Mouse (Mus musculus) cerebellum, adult 11 months (tissue): ENCODE measurements around the gene Luc7l.

Source experiments
- DNase-seq: peaks from one replicate; pipeline ENCODE4 v3.0.0; 2022

The Luc7l gene

GRCm38 (mm10) chr17:26252539-26253251, at the start of gene Luc7l:
Gene Luc7l (plus strand): TSS chr17:26252896.
- peak; percentile 87 for DNase-seq

GRCm38 (mm10) chr17:26203321-26203811, 49.3 kb upstream of the Luc7l start:
- peak; percentile 24 for DNase-seq

GRCm38 (mm10) chr17:26204766-26205165, 47.9 kb upstream of the Luc7l start:
- DNase-seq = no peak

- DNase-seq = no peak
These were observed 46.3 kb upstream of the Luc7l start for GRCm38 (mm10) chr17:26206392-26206791.

- no peak for DNase-seq
These were observed 45.0 kb upstream of the Luc7l start, which contains the start of gene Arhgdig for GRCm38 (mm10) chr17:26207686-26208085. Gene Arhgdig (minus strand): TSS chr17:26207786.

GRCm38 (mm10) chr17:26212241-26212640, 40.5 kb upstream of the Luc7l start:
- DNase-seq = no peak

- no peak for DNase-seq
These were observed 40.0 kb upstream of the Luc7l start for GRCm38 (mm10) chr17:26212681-26213080.

GRCm38 (mm10) chr17:26221508-26221907, 31.2 kb upstream of the Luc7l start:
- no peak for DNase-seq

- DNase-seq = no peak
These were observed 27.5 kb upstream of the Luc7l start for GRCm38 (mm10) chr17:26225150-26225549.

- DNase-seq = no peak
These were observed 22.9 kb upstream of the Luc7l start for GRCm38 (mm10) chr17:26229776-26230175.

GRCm38 (mm10) chr17:26231156-26231555, 21.5 kb upstream of the Luc7l start:
- DNase-seq = no peak

GRCm38 (mm10) chr17:26232863-26233262, 19.8 kb upstream of the Luc7l start:
- no peak for DNase-seq

- DNase-seq = no peak
These were observed 18.3 kb upstream of the Luc7l start for GRCm38 (mm10) chr17:26234386-26234785.

- no peak for DNase-seq
These were observed 17.4 kb upstream of the Luc7l start for GRCm38 (mm10) chr17:26235077-26235815.

- no peak for DNase-seq
These were observed 15.0 kb upstream of the Luc7l start for GRCm38 (mm10) chr17:26237667-26238066.

GRCm38 (mm10) chr17:26239551-26239950, 13.1 kb upstream of the Luc7l start:
- no peak for DNase-seq

GRCm38 (mm10) chr17:26240120-26240790, 12.4 kb upstream of the Luc7l start:
- DNase-seq = no peak

- DNase-seq = no peak
These were observed 11.7 kb upstream of the Luc7l start for GRCm38 (mm10) chr17:26240990-26241389.

- DNase-seq = no peak
These were observed 9.1 kb upstream of the Luc7l start for GRCm38 (mm10) chr17:26243471-26244100.

- DNase-seq = peak; percentile 89
These were observed 8.4 kb upstream of the Luc7l start, which contains the start of gene Fam234a for GRCm38 (mm10) chr17:26244101-26244841. Gene Fam234a (minus strand): TSS chr17:26244242.

- no peak for DNase-seq
These were observed 684 bp upstream of the Luc7l start for GRCm38 (mm10) chr17:26251886-26252538.

- no peak for DNase-seq
These were observed 703 bp downstream of the Luc7l start for GRCm38 (mm10) chr17:26253399-26253798.
